Mouse (Mus musculus) CD4-positive helper T cell, adult 2 months (primary cell): ENCODE results near the gene Efcab1.

Source experiments
- DNase-seq: peaks from one replicate; pipeline ENCODE4 v3.0.0-alpha.2; 2012; ENCODE audit warnings: low read depth, missing footprints, low spot score

The Efcab1 gene

GRCm38 (mm10) chr16:14992461-14993107, 86.2 kb downstream of the Efcab1 start:
- no peak for DNase-seq

- DNase-seq = no peak
Measured at GRCm38 (mm10) chr16:15014724-15015123, 108.3 kb downstream of the Efcab1 start.
